Mouse (Mus musculus) adrenal gland, postnatal 25 days (tissue): ENCODE results near the gene Pcca. TPM values are rescaled to one million over a fixed set of nuclear protein-coding genes. Genes with fewer than 3 reads are reported as not detected.

Experiments
- total RNA-seq: library from RNA; stranded (reverse); gene quantifications from 2 replicates; pipeline ENCODE4 v1.2.3, GENCODE M21; 2021

Pcca gene
- total RNA-seq, 1 experiment from 2014 or later = 133 TPM

Other genes starting within 250 kb of the Pcca start
- not detected in 2 replicates for gene Gm5089, start 83.2 kb upstream of the Pcca start, total RNA-seq
- gene Zic5, start 68.6 kb upstream of the Pcca start, total RNA-seq = not detected in 2 replicates
- gene Zic2, start 58.9 kb upstream of the Pcca start, total RNA-seq = not detected in 2 replicates
- not detected in 2 replicates for gene Gm10837, start 43.7 kb upstream of the Pcca start, total RNA-seq